Mouse (Mus musculus) fat pad, adult 2 months (tissue): Measurements from ENCODE around the gene Kcna3.

Experiments
- DNase-seq: peaks from one replicate; pipeline ENCODE4 v3.0.0-alpha.2; 2011; ENCODE audit warnings: low read depth, low spot score; ENCODE audit errors: extremely low read depth

Kcna3 gene

DNA sequence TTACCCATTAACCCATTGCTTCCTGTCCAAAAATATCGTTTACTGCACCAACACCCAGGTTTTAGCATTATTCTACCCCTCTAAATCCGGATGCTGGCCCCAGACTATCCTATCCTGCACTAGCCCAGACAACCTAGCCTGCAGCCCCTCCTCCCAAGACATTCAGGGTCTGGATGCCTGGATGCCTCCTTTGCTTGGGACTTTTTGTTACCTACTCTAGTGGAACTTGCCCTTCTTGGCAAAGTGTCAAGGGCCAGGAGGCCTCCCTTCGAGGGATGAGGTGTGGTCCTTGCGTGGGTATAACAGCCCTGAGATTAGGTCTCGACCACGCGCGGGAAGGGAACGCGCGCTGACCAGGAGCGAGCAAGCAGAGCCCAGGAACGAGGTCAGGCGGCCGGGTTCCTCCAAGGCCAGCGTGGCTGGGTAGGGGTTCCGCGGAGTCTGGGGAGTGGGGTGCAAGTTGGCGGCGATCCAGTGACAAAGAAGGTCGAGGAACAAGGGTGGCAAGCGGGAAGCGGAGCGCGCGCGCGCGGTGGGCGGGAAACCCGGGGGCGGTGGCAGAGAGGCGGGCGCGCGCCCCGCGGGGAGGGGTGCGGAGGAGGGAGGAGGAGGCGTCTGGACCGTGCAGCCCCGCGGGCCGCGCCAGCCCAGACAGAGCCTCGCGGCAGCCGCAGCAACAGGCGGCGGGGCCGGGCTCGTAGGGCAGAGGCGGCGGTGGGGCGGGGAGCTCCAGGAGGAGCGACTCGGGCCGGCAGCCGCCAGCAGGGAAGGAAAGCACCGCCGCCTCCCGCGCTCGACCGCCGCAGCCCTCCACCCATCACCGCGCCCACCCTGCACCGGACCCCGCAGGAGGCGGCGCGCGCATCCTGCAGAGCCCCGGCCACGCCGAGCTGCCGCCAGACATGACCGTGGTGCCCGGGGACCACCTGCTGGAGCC, at the start of gene Kcna3:
TSS of gene Kcna3 (plus strand) at position 649 of the 937 bp plus-strand sequence.
- no peak for DNase-seq

DNA sequence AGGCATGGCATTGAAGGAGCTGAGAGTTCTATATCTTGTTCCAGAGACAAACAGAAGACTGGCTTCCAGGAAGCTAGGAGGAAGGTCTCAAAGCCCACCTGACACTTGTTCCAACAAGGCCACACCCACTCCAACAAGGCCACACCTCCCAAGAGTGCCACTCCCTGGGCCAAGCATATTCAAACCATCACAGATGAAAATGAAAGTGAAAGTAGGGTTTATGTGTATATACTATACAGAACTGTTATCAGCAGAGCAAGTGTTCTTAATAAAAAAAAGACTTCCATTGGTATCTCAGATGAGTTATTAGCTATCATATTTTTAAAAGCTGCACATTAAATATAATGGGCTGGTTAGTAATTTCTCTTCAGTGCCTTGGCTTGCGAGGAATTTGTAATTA, 44.6 kb upstream of the Kcna3 start:
- DNase-seq: no peak

DNA sequence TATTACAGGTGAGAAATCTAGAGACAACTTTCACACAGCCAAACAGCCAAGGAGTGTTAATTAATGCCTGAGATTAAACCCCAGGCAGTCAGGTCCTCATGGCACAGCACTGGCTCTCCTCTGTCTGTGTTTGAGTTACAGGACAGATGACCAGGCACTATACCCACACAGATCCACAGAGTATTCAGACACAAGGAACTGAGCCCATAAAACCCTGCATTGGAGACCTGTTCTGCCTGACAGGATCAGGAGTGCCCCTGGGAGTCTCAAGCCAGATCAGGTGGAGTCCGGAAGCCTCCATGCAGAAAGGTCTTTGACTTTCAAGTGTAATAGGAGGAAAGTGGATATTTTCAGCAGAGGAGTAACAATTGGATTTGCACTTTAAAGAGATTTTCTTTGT, 40.6 kb upstream of the Kcna3 start:
- DNase-seq: no peak

DNA sequence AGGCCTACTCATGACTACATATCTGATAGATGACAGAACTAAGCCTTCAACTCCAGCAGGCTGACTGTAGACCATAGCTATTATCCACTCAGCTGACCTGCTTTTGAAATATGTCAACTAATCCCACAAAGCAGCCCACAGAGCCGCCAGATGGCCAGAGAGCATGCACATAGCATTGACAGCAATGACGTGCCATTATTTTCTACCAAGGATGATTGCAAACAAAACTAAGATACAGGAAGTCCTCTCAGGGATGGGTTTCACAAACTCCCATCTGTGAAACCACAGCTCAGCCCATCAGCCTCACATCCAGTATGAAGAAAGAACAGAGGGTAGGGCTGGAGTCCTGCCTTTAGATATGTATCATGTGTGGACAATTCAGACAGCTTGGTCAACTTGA, 39.8 kb upstream of the Kcna3 start:
- no peak for DNase-seq

DNA sequence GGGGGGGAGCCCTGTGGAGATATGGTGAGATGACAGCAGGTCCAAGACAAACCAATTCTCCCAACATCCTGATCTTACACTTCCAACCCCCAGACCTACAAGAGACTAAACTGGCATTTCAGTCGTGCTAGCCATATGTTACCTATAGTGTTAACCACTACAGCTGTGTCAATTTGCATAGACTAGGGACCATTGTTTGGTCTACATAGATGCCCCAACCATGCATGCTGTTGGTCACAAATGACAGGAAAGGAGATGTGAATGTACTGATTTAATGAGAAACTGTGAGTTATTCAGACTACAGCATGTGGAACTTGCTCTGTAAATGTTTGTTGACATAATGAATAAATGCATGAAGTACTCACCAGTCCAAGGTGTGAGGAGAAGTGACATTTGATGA, 37.6 kb upstream of the Kcna3 start:
- DNase-seq: no peak

DNA sequence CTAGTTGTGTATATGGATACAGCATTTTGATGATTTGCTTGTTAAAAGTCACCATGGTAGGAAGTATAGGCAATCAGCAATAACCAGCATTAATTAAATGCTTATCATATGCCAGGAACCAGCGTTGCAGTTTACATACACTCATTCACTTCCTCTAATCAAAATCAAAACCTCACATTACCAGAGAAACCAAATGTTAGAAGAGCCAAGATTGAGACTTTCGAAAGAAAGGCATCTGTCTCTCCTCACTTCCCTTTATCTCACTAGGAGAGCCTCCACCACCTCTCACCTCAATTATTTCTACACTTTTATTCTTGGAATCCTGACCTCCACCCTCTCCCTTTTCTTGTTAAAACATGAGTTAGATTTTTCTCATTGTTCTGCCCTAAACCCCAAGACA, 35.8 kb upstream of the Kcna3 start:
- DNase-seq: no peak

DNA sequence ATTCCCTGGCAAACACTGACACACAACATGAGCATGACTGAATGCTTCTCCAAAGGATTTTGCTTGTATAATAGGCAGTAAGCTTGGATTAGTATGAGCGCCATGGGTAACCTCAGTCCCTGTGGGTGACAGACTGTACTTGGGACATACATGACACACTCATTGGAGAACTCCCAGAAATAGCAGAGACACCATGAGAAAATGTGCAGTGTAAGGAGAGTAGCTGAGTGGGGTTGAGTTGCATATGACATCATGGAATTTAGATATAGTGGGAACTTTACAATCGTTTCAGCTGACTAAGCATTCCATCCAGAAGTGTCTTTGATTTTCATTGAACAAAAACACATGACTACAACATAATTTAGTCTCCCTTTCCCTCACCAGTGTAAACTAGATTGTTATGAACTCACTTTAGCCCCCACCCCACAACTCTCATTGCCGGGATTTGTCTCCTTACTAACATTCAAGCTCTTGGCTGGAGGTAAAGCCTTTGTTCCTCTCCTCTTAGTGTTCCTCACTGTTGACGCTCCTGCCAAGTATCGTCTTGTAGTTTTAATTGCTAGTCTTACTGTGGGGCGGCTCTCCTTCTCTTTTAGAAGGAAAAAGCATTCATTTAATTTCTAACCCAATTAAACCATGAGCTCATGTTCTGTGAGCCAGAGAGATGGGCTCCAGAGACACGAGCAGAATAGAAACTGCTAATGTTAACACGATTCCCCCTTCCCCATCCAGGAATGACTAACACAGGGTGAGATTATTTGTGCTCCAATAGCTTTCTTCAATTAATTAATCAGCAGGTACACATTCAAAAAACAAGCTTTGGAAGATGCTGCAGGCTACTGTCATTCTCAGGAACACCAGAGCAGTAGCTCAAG, 33.5 kb upstream of the Kcna3 start:
- no peak for DNase-seq

DNA sequence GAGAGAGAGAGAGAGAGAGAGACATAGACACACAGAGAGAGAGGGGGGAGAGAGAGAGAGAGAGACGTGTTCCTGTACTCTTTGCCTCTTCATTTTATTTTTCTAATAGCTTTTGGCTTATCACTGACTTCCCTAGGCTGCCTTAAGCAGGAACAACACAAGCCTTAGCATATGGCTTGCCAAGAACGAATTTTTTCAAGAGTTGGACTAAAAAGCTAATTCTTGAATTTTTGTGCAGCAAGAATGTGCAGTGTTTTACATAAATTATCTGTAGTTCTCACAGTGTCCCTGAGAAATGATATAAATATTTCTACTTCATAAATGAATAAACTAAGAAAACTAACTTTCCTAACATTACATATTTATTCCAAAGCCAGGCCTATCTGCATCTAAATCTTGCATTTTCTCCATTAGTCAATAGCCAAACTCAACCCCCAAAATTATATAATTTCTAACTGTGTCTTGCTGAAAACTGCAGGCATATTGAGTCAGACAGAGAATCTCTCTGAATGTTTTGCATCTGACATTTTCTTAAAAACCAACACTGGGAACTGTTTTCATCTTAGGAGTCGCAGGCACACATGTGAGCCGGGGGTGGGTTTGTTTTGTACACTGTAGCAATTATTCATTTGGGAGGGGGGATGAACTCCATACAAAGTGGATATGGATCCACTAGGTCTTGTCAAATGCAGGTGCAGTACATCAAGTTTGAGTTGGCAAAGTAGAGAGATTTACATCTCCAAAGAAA, 26.5 kb upstream of the Kcna3 start:
- no peak for DNase-seq

DNA sequence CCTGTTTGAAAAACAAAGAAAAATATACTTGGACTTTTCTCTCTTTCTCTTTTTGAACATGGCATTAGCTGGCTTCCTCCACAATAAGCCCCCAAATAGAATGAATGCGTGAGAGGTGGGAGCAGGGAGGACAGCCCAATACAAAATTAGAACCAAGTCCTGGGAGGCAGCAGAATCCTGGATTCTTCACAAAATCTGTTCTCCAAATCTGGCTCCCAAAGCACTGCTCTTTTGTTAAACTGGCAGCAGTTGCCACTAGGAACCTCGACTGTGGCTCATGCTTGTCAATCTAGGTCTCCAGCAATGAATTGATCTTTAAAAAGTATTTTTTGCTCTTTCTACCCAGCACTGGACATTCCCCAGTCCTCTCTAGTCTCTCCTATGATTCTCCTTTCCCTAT, 17.7 kb upstream of the Kcna3 start:
- no peak for DNase-seq

DNA sequence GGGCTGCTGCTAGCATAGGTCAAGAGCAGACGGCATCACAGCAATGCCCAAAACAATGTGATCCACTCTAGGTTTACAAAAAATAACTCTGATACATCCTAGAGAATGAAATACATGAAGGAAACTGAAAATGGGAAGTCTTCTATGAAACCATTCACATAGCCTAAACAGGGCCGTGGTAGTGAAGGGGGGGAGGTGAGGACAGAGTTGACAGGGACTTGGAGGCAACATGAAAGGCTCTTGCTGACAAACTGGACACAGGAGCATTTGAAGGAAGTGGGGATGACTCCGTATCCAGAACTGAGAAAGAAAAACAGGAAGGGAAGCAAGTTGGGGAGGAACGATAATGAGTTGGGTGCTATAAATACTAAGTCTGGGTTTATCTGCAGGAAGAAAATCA, 4.4 kb upstream of the Kcna3 start:
- no peak for DNase-seq

DNA sequence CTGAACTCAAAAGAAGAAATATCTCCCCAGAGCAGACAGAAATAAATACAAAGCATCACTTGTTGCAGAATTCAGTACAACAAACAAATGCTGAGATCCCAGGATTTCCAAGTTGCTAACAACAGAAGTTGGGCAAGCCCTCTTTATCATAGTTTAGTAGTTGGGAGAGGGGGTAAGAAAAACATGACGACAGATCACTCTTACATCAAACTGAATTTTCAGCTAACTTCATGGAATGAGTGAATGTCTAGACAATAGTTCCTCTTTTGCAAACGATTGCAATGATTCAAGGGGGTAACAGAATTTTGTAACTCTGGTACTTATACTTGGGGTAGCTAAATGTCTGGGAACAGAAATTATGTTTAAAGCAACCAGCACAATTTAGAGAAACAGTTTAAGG, 1.2 kb upstream of the Kcna3 start:
- no peak for DNase-seq

DNA sequence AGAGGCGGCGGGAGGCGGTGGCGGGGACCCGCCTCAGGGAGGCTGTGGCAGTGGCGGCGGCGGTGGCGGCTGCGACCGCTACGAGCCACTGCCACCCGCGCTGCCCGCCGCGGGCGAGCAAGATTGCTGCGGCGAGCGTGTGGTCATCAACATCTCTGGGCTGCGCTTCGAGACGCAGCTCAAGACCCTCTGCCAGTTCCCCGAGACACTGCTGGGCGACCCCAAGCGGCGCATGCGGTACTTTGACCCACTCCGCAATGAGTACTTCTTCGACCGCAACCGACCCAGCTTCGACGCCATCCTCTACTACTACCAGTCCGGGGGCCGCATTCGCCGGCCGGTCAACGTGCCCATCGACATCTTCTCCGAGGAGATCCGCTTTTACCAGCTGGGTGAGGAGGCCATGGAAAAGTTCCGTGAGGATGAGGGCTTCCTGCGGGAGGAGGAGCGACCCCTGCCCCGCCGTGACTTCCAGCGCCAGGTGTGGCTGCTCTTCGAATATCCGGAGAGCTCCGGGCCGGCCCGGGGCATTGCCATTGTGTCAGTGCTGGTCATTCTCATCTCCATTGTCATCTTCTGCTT, 580 bp downstream of the Kcna3 start:
- no peak for DNase-seq

DNA sequence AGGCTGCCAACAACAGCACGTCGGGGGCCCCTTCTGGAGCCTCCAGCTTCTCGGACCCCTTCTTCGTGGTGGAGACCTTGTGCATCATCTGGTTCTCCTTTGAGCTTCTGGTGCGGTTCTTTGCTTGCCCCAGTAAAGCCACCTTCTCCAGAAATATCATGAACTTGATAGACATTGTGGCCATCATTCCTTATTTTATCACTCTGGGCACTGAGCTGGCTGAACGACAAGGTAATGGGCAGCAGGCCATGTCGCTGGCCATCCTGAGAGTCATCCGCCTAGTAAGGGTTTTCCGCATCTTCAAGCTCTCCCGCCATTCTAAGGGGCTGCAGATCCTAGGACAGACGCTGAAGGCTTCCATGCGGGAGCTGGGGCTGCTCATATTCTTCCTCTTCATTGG, 1.1 kb downstream of the Kcna3 start:
- DNase-seq: no peak

DNA sequence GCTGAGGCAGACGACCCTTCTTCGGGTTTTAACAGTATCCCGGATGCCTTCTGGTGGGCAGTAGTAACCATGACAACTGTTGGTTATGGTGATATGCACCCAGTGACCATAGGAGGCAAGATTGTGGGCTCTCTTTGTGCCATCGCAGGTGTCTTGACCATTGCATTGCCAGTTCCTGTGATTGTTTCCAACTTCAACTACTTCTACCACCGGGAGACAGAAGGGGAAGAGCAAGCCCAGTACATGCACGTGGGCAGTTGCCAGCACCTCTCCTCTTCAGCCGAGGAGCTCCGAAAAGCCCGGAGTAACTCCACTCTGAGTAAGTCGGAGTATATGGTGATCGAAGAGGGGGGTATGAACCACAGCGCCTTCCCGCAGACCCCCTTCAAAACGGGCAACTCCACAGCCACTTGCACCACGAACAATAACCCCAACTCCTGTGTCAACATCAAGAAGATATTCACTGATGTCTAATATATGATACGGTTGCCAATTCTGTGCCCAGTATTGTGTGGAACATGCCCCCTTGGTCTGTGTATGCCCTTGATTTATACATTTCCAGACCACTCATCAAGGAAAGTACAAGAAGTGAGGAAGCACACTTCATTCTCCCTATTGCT, 1.7 kb downstream of the Kcna3 start:
- no peak for DNase-seq

DNA sequence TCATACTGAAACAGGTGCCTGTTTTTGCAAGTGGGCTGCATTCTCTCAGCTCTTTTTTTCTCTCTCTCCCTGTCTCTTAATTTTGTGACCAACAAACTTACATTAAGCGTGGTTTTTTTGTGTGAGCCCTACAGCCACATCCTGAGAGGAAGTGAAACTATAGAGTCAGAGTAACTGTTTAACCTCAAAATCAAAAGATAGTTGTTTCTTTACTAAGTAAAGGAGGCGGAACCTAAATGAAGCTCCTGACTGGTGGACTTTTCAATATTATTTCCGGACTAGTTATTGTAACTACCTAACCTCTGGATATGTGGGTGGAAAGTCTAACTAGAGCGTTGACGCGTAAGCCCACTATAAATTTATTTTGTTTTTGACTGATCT, 2.2 kb downstream of the Kcna3 start:
- DNase-seq: no peak

DNA sequence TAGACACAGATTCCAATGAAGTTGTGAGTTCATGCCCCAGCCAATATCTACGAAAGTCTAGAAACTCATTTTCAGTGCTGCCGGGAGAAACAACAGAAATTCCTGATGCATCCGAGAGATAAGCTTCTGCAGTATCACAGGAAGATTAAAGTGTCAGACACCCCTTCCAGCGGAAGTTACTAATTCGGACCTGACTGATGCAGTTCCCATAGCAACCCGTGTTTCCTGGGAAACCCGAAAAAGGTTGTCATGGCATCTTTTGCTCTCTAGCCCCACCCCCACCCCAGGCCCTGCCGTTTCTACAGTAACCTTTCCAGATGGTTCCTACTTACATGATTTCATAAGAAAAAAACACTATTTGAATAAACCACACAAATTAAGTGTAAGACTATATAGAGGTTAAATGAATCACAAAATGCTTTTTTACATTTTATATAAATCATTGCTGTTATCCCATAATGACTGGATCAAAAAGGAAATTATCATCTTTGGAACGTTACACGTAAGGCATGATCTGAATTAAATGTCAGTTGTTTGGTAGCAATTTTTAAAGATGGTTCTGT, 2.8 kb downstream of the Kcna3 start:
- no peak for DNase-seq

DNA sequence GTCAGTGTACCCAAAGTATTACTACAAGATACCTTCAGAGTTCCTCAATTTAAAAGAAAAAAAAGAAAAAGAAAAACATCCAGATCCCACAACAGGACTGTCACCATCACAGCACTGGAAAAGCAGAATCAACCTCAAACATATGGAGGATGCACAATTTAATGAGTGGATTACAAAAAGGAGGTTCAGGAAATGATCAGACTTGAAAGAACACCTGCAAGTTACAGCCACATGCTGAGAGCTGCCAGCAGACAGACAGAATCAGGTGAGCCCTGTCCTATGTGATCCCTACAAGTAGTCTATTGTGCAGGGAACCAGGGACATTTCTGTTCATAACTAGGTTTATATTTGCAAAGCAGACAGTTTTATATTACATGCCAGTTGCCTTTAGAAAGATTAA, 3.3 kb downstream of the Kcna3 start:
- no peak for DNase-seq

DNA sequence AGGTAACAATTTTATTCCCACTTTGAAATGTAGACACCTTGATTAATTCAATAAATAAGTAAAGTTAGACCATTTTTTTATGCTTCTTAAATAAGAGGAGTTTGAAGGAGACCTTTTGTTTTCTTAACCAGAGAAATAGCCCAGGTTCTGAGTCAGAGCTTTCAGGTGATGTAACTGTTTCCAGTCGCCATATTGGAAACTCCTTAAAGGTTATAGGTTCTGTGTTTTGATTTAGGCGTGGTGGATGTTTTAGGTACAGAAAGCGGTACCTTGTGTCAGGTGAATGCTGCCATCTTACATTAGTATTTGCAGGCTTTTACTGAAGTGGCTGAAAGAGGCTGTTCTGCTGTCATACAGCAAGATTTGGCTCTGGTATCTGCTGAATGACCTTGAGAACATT, 4.4 kb downstream of the Kcna3 start:
- DNase-seq: no peak

DNA sequence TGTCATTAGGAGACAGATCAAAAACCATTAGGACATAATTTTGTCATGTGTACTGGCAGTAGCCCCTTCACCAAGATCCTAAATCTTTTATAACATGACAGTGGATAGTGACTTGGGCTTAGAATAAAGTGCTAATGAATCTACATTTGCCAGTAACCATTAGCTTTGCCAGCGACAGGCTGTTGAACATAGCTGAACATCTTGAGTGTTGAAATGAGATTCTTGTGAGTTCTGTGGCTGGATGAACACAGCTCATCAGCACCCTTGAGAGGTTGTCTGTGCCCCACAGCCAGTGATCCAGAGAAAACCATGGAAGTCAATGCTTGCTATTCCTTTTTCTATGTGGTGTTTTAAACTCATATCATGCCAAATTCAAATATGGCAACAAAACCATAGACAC, 5.7 kb downstream of the Kcna3 start:
- no peak for DNase-seq

DNA sequence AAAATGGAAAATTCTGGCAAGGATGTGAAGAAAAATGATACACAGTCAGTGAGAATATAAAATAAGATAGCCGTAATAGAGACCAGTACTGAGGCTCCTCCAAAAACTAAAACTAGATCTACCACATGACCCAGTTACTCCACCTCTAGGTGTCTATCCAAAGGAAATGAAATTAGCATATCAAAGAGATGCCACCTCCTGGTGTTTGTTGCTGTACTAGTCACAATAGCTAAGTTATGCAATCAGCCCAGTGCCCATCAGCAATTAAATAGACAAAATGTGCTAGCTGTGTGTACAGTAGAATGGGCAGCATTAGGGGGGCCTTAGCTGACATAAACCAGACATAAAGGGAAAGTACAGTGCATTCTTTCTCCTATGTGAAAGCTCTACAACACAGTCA, 25.5 kb downstream of the Kcna3 start:
- DNase-seq: no peak
